Mouse (Mus musculus) MEL (cell line): Measurements from ENCODE around the gene Cwc25. TPM values are rescaled to one million over a fixed set of nuclear protein-coding genes. Genes with fewer than 3 reads are reported as not detected.

Experiments
- DNase-seq: peaks from one replicate; pipeline ENCODE4 v3.0.0; 2011; ENCODE audit warnings: low read depth, low spot score
- H3K27ac ChIP-seq: 2 replicates; pipeline ENCODE4 v1.5.1; 2012; ENCODE audit warnings: low read depth, mild to moderate bottlenecking, control low read depth, low read length, moderate library complexity; ENCODE audit not compliant: control insufficient read depth
- H3K27me3 ChIP-seq, 2 experiments: fragments of 150-350 bp in 1 of 2; sonication (generic) in 1 of 2; 2 replicates each; pipeline ENCODE4 v1.6.1; 2012; ENCODE audit warnings: low read length in 2 of 2, mild to moderate bottlenecking in 2 of 2, improper control_type of control experiment in 1 of 2, moderate library complexity in 1 of 2; ENCODE audit not compliant: insufficient read depth in 2 of 2, control insufficient read depth in 1 of 2
- H3K36me3 ChIP-seq, 2 experiments: 2 replicates each; pipeline ENCODE4 v1.6.1; 2012 to 2014; ENCODE audit warnings: low read length in 2 of 2, improper control_type of control experiment in 1 of 2, inconsistent platforms in 1 of 2, mild to moderate bottlenecking in 1 of 2; ENCODE audit not compliant: insufficient read depth in 2 of 2, control insufficient read depth in 1 of 2
- H3K4me1 ChIP-seq, 2 experiments: fragments of 150-350 bp in 1 of 2; sonication (generic) in 1 of 2; 2 replicates each; pipeline ENCODE4 v1.6.1; 2012; ENCODE audit warnings: low read length in 2 of 2, improper control_type of control experiment in 1 of 2, mild to moderate bottlenecking in 1 of 2; ENCODE audit not compliant: insufficient read depth in 2 of 2, control insufficient read depth in 1 of 2
- H3K4me3 ChIP-seq, 2 experiments: fragments of 150-350 bp in 1 of 2; sonication (generic) in 1 of 2; 2 replicates each; pipeline ENCODE4 v1.5.1; 2012; ENCODE audit warnings: low read depth in 2 of 2, low read length in 2 of 2, mild to moderate bottlenecking in 2 of 2, moderate library complexity in 2 of 2, control low read depth in 1 of 2, improper control_type of control experiment in 1 of 2; ENCODE audit not compliant: control insufficient read depth in 1 of 2, insufficient read depth in 1 of 2
- H3K79me2 ChIP-seq: 2 replicates; pipeline ENCODE4 v1.6.1; 2012; ENCODE audit warnings: mild to moderate bottlenecking, low read length, moderate library complexity; ENCODE audit not compliant: control insufficient read depth, poor library complexity, insufficient read depth
- H3K9ac ChIP-seq: 2 replicates; pipeline ENCODE4 v1.6.1; 2012; ENCODE audit warnings: low read depth, mild to moderate bottlenecking, control low read depth, low read length, moderate library complexity; ENCODE audit not compliant: control insufficient read depth, poor library complexity, severe bottlenecking
- H3K9me3 ChIP-seq: fragments of 150-350 bp; sonication (generic); replicated peaks from 2 replicates; pipeline ENCODE4 v1.6.1; 2012; ENCODE audit warnings: mild to moderate bottlenecking, low read length, improper control_type of control experiment, moderate library complexity; ENCODE audit not compliant: insufficient read depth
- BHLHE40 ChIP-seq: IDR thresholded peaks from 2 replicates; pipeline ENCODE4 v1.6.1; 2012; ENCODE audit warnings: low read depth, mild to moderate bottlenecking, inconsistent platforms, low read length, improper control_type of control experiment, borderline replicate concordance
- CHD1 ChIP-seq: IDR thresholded peaks from 2 replicates; pipeline ENCODE4 v1.6.1; 2012; ENCODE audit warnings: low read depth, mild to moderate bottlenecking, inconsistent platforms, low read length, improper control_type of control experiment
- CHD2 ChIP-seq: IDR thresholded peaks from 2 replicates; pipeline ENCODE4 v1.6.1; 2011; ENCODE audit warnings: low read length, improper control_type of control experiment
- CTCF ChIP-seq, 3 experiments: IDR thresholded peaks in 2 of 3; conservative IDR thresholded peaks in 1 of 3; 2 replicates each; pipeline ENCODE4 v1.5.1; 2011 to 2012; ENCODE audit warnings: low read length in 3 of 3, low read depth in 2 of 3, mild to moderate bottlenecking in 2 of 3, improper control_type of control experiment in 1 of 3, inconsistent platforms in 1 of 3, mixed read lengths in 1 of 3, moderate library complexity in 1 of 3; ENCODE audit not compliant: control insufficient read depth in 1 of 3, insufficient read depth in 1 of 3, poor library complexity in 1 of 3, severe bottlenecking in 1 of 3
- E2F4 ChIP-seq: IDR thresholded peaks from 2 replicates; pipeline ENCODE4 v1.6.1; 2011; ENCODE audit warnings: low read depth, low read length, improper control_type of control experiment, borderline replicate concordance
- ETS1 ChIP-seq: IDR thresholded peaks from 2 replicates; pipeline ENCODE4 v1.6.1; 2012; ENCODE audit warnings: low read depth, mild to moderate bottlenecking, inconsistent platforms, low read length, improper control_type of control experiment, moderate library complexity
- GABPA ChIP-seq: IDR thresholded peaks from 2 replicates; pipeline ENCODE4 v1.6.1; 2012; ENCODE audit warnings: low read depth, mild to moderate bottlenecking, inconsistent platforms, low read length, improper control_type of control experiment, moderate library complexity
- GATA1 ChIP-seq: IDR thresholded peaks from 2 replicates; pipeline ENCODE4 v1.6.1; 2011; ENCODE audit warnings: low read depth, low read length, improper control_type of control experiment
- HCFC1 ChIP-seq: IDR thresholded peaks from 2 replicates; pipeline ENCODE4 v1.6.1; 2012; ENCODE audit warnings: low read depth, mild to moderate bottlenecking, inconsistent platforms, low read length, improper control_type of control experiment, moderate library complexity
- JUND ChIP-seq: IDR thresholded peaks from 2 replicates; pipeline ENCODE4 v1.6.1; 2011; ENCODE audit warnings: low read depth, mild to moderate bottlenecking, improper control_type of control experiment, low read length
- KAT2A ChIP-seq: conservative IDR thresholded peaks from 2 replicates; pipeline ENCODE4 v1.6.1; 2012; ENCODE audit warnings: low read depth, low read length, improper control_type of control experiment, inconsistent platforms
- MAFK ChIP-seq: IDR thresholded peaks from 2 replicates; pipeline ENCODE4 v1.6.1; 2011; ENCODE audit warnings: low read depth, mild to moderate bottlenecking, low read length, improper control_type of control experiment, borderline replicate concordance
- MEF2A ChIP-seq: IDR thresholded peaks from 2 replicates; pipeline ENCODE4 v1.6.1; 2014; ENCODE audit warnings: low read depth, mild to moderate bottlenecking, inconsistent platforms, low read length, improper control_type of control experiment; ENCODE audit not compliant: poor library complexity, insufficient replicate concordance, severe bottlenecking; ENCODE audit errors: extremely low read depth
- MYB ChIP-seq: IDR thresholded peaks from 2 replicates; pipeline ENCODE4 v1.6.1; 2011; ENCODE audit warnings: mild to moderate bottlenecking, low read depth, low read length, improper control_type of control experiment
- NRF1 ChIP-seq: IDR thresholded peaks from 2 replicates; pipeline ENCODE4 v1.6.1; 2014; ENCODE audit warnings: low read depth, mild to moderate bottlenecking, inconsistent platforms, low read length, improper control_type of control experiment, moderate library complexity; ENCODE audit not compliant: poor library complexity, insufficient read depth, severe bottlenecking
- POLR2A ChIP-seq, 2 experiments: IDR thresholded peaks; 2 replicates each; pipeline ENCODE4 v1.6.1; 2011 to 2012; ENCODE audit warnings: low read length in 2 of 2, mild to moderate bottlenecking in 2 of 2, control low read depth in 1 of 2, improper control_type of control experiment in 1 of 2, low read depth in 1 of 2, moderate library complexity in 1 of 2; ENCODE audit not compliant: control insufficient read depth in 1 of 2, insufficient read depth in 1 of 2, poor library complexity in 1 of 2
- POLR2AphosphoS5 ChIP-seq: IDR thresholded peaks from 2 replicates; pipeline ENCODE4 v1.6.1; 2012; ENCODE audit warnings: low read depth, borderline replicate concordance, mild to moderate bottlenecking, inconsistent platforms, low read length, moderate library complexity, mixed read lengths
- RAD21 ChIP-seq: IDR thresholded peaks from 2 replicates; pipeline ENCODE4 v1.6.1; 2011; ENCODE audit warnings: mild to moderate bottlenecking, low read depth, low read length, improper control_type of control experiment
- SIN3A ChIP-seq: IDR thresholded peaks from 2 replicates; pipeline ENCODE4 v1.6.1; 2012; ENCODE audit warnings: low read length, improper control_type of control experiment, inconsistent platforms
- SMC3 ChIP-seq: IDR thresholded peaks from 2 replicates; pipeline ENCODE4 v1.6.1; 2011; ENCODE audit warnings: low read depth, low read length, improper control_type of control experiment
- TAL1 ChIP-seq: IDR thresholded peaks from 2 replicates; pipeline ENCODE4 v1.6.1; 2012; ENCODE audit warnings: mild to moderate bottlenecking, inconsistent platforms, low read length, moderate library complexity, mixed read lengths
- TBP ChIP-seq: IDR thresholded peaks from 2 replicates; pipeline ENCODE4 v1.8.0; 2011; ENCODE audit warnings: low read depth, low read length, improper control_type of control experiment
- TCF12 ChIP-seq: IDR thresholded peaks from 2 replicates; pipeline ENCODE4 v1.6.1; 2014; ENCODE audit warnings: low read depth, mild to moderate bottlenecking, inconsistent platforms, low read length, improper control_type of control experiment, moderate library complexity
- UBTF ChIP-seq: IDR thresholded peaks from 2 replicates; pipeline ENCODE4 v1.6.1; 2012; ENCODE audit warnings: low read depth, mild to moderate bottlenecking, inconsistent platforms, low read length, improper control_type of control experiment, moderate library complexity, borderline replicate concordance; ENCODE audit not compliant: insufficient read depth
- ZC3H11A ChIP-seq: IDR thresholded peaks from 2 replicates; pipeline ENCODE4 v1.6.1; 2012; ENCODE audit warnings: low read depth, mild to moderate bottlenecking, inconsistent platforms, low read length, improper control_type of control experiment
- ZMIZ1 ChIP-seq: IDR thresholded peaks from 2 replicates; pipeline ENCODE4 v1.6.1; 2012; ENCODE audit warnings: low read depth, mild to moderate bottlenecking, inconsistent platforms, low read length, improper control_type of control experiment, moderate library complexity
- polyA plus RNA-seq, 2 experiments: library from polyadenylated mRNA; stranded (reverse) in 1 of 2; unstranded in 1 of 2; fragments of >175 nt in 1 of 2; fragments of >200 nt in 1 of 2; gene quantifications; 2 replicates each; pipeline versions ENCODE4 v1.2.1 to v1.2.4; 2012; ENCODE audit warnings: low replicate concordance in 2 of 2, low read depth in 1 of 2; ENCODE audit not compliant: insufficient read length in 2 of 2, insufficient read depth in 1 of 2, missing spikeins in 1 of 2
- total RNA-seq: library from RNA; depleted of rRNA; stranded (reverse); fragments of 300-350 nt; gene quantifications from 2 replicates; pipeline ENCODE4 v1.2.3, GENCODE M21; 2012

The Cwc25 gene
- total and polyA plus RNA-seq, 3 experiments: 16.7 to 20.8 TPM; not detected in 1

DNA sequence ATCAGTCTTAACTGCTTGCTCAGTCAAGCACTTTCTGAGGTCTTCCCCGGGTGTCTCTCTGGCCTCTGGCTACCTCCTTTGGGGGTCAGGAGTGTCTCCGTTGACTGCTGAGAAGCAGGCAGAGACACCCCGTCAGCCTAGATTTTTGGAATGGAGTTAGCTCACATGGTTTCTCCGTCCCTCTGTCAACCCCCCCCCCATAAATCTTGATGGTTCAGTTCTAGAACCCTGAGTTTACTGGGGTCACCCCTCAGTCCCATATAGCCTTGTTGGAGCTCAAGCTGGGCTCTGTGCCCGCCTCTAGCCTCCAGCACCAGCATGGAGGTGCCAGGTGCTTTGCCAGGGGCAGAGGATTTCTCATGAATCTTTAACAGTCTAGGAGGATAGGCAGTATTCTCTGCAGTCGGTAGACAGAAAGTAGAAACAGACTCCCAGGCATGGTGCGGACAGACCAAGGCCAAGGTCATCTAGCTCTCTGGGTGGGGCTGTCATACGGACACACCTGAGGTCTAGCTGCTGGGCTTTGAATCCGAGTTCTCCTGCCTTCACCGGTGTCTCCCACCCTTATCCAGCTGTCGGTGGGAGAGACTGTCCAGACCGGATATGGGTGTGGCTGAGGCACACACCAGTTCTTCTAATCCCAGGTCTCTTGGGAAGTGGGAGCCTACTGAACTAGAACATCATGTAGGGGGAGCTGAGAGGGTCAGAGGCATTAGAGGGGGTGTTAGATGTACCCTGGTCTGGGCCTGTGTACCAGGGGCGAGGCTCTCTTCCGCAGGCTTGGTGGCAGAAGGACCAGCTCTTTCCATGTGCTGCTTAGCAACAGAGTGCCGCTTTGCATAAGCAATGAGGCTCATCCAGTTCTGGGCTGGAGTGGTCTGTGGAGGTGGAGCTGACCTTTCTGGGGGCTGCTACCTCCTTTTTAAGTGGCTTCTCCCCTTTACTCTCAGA, 39.6 kb upstream of the Cwc25 start:
- no peak for TF ChIP-seq TBP
- no peak for TF ChIP-seq CHD2
- no peak for TF ChIP-seq KAT2A
- TF ChIP-seq E2F4: no peak
- TF ChIP-seq MAFK: no peak
- TF ChIP-seq UBTF: no peak
- no peak for TF ChIP-seq POLR2A (IDR thresholded peaks at IDR 0.05; ENCODE audit: control insufficient read depth in 1 of 2, insufficient read depth in 1 of 2, low read depth in 1 of 2, low read length in 2 of 2, poor library complexity in 1 of 2)
- TF ChIP-seq MEF2A: no peak
- TF ChIP-seq CHD1: no peak
- no peak for TF ChIP-seq ZMIZ1
- no peak for TF ChIP-seq MYB
- TF ChIP-seq ETS1: no peak
- TF ChIP-seq GABPA: no peak
- peaks cover 5% of the 10 kb centered on the region; the same call in 1 of the 2 replicates for H3K79me2 ChIP-seq
- H3K9ac ChIP-seq: no peak overlapping the region
- peaks cover 0 to 19% of the 10 kb centered on the region in 2 experiments; a peak in 2 of 4 replicates for H3K36me3 ChIP-seq
- peaks cover 2 to 28% of the 10 kb centered on the region in 2 experiments for H3K4me1 ChIP-seq
- H3K4me3 ChIP-seq: no peak overlapping the region
- H3K27ac ChIP-seq: no peak overlapping the region
- no peak for DNase-seq
- no peaks in the 10 kb centered on the region for H3K27me3 ChIP-seq
- H3K9me3 ChIP-seq: no peaks in the 10 kb centered on the region

DNA sequence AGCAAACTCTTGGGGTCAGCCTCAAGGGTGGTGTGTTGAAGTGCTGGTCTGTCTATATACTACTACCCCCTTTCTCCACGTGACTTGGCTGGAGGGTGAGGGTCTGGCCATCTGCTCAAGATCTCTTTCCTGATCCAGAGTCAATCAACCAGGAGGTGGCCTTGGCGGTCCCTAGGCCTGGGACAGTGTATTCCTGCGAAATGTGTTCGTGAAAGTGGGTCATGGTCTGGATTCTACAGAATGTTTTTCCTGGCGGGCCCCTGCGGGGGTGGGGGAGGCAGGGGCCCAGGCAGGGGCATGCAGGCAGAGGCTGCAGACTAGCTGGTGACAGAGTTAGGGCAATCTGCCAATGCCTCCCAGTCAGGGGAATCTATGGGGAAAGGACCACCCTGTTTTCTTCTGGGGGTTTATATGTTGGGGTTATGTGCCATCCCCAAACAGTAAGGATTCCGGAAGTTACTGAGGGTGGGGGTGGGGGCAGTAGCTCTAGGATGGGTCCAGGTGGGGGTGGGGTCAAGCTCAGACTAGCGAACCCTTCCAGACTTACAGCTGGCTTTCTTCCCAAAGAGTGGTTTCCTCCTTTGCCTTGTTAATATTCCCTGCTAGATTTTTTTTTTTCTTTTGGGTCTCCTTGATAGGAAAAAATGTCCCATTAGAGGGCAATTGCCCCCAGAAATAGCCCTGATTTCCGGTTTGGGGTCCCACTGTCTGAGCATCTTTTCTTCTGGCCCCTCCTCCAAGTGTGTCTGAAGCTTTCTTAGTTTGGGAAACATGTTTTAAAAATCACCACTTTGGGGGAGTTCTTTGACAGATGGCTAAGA, 38.7 kb upstream of the Cwc25 start:
- no peak overlapping the region for H3K27ac ChIP-seq
- H3K4me1 ChIP-seq: peaks cover 2 to 22% of the 10 kb centered on the region in 2 experiments
- TF ChIP-seq SMC3 (no peak), TCF12 (no peak), UBTF (no peak), ZMIZ1 (no peak), GATA1 (no peak), BHLHE40 (no peak), ZC3H11A (no peak), RAD21 (no peak), ETS1 (no peak), GABPA (no peak), CTCF (IDR thresholded peaks at IDR 0.05 in 2 of 3, conservative IDR thresholded peaks at IDR 0.05 in 1 of 3; ENCODE audit: control insufficient read depth in 1 of 3, insufficient read depth in 1 of 3, low read depth in 2 of 3, low read length in 3 of 3, poor library complexity in 1 of 3, severe bottlenecking in 1 of 3) (no peak), CHD2 (no peak), POLR2AphosphoS5 (no peak), JUND (no peak), HCFC1 (no peak), NRF1 (no peak), SIN3A (no peak), MYB (no peak), TAL1 (no peak)
- H3K9ac ChIP-seq: no peak overlapping the region
- H3K36me3 ChIP-seq: peaks cover 0 to 12% of the 10 kb centered on the region in 2 experiments; a peak in 2 of 4 replicates
- no peak for DNase-seq
- peaks cover 13% of the 10 kb centered on the region; the same call in 1 of the 2 replicates for H3K79me2 ChIP-seq
- no peak overlapping the region for H3K4me3 ChIP-seq
- no peaks in the 10 kb centered on the region for H3K9me3 ChIP-seq
- no peaks in the 10 kb centered on the region for H3K27me3 ChIP-seq
